ENCODE assay signal across 8 mouse cellular contexts in the genomic region with DNA sequence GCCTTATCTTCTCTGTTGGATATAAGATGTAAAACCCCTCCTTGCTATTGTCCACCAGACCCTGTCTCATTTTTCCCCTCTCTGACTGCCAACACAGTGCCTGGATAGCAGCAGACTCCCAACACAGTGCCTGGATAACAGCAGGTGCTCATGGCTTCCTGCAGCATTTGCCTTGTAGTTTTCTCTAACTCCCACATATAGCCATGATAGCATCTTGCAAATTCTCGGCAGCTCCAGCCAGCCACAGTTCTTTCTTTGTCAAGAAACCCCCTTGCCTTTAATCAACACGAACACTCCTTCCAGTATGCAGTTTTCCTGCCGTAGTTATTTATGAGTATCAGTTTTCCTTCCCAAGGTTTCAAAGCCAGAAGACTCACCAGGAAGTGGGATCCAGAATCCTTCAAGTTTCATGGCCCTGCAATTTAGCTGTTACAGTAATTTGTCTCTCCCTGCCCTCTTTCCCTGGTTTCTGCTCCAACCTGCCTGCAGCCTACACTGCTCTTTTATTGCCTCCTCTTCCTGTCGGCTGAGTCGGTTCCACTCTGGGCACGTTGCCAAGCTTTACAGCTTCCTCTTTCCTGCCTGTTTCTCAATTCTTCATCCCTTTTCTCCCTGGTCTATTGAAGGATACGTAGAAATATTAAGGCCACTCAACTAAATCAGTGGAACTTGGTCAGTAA.
A peak's percentile ranks its signal among the peaks of the same experiment; 100 is the strongest.
DNase-seq lines count a peak whose midpoint lies in the region; ATAC-seq lines count a peak whose summit lies in the region.

No protein-coding gene starts in this region.

- WGBS in forebrain, embryonic 14.5 days, result 39% methylated on average over 7 of the region's 7 CpGs
- 62% methylated on average over 7 of the region's 7 CpGs for WGBS in forebrain, embryonic 12.5 days
- 15% methylated on average over 7 of the region's 7 CpGs for WGBS in embryonic facial prominence, embryonic 13.5 days
- 7% methylated on average over 7 of the region's 7 CpGs for WGBS in macrophage (ENCODE audit: missing documents)

- no peaks in the 10 kb centered on the region for H3K79me2 ChIP-seq in macrophage (ENCODE audit: inconsistent target)

- intact Hi-C loops in heart, postnatal 14 days (cut with DNase I), result no loop called here
- intact Hi-C loops in left cerebral cortex, postnatal 25 days (cut with DNase I), result loop anchor here (2.0 kb wide), 1 partner anchor 93 kb away; no protein-coding TSS in a partner anchor

- H3K9ac ChIP-seq in forebrain, embryonic 14.5 days (ENCODE audit: low read length), result no peak overlapping the region
- H3K9ac ChIP-seq in forebrain, embryonic 12.5 days, result no peak overlapping the region
- no peak overlapping the region for H3K9ac ChIP-seq in embryonic facial prominence, embryonic 13.5 days

- no peak overlapping the region for H3K4me2 ChIP-seq in forebrain, embryonic 14.5 days (ENCODE audit: low read length)
- H3K4me2 ChIP-seq in forebrain, embryonic 12.5 days, result no peak overlapping the region
- peak overlapping the region; percentile 1 for H3K4me2 ChIP-seq in embryonic facial prominence, embryonic 13.5 days

- ATAC-seq in forebrain, embryonic 14.5 days, result peak; percentile 72
- ATAC-seq in forebrain, embryonic 12.5 days (ENCODE audit: low FRiP score), result no peak; the same call in 1 of the 2 replicates
- no peak for ATAC-seq in embryonic facial prominence, embryonic 13.5 days (ENCODE audit: insufficient number of reproducible peaks, insufficient read depth, low FRiP score, low TSS enrichment, low read depth)

- H3K9me3 ChIP-seq in forebrain, embryonic 14.5 days (replicated peaks; ENCODE audit: control insufficient read depth, low read length), result no peaks in the 10 kb centered on the region
- no peaks in the 10 kb centered on the region for H3K9me3 ChIP-seq in forebrain, embryonic 12.5 days
- no peaks in the 10 kb centered on the region for H3K9me3 ChIP-seq in embryonic facial prominence, embryonic 13.5 days

- H3K27ac ChIP-seq in forebrain, embryonic 14.5 days (ENCODE audit: low read depth, low read length), result no peak overlapping the region
- H3K27ac ChIP-seq in forebrain, embryonic 12.5 days, result no peak overlapping the region
- peak overlapping the region; percentile 68 for H3K27ac ChIP-seq in embryonic facial prominence, embryonic 13.5 days
- H3K27ac ChIP-seq in macrophage, result peak overlapping the region; percentile 95

- DNase-seq in forebrain, embryonic 14.5 days (ENCODE audit: low spot score), result peak; percentile 68
- peak; percentile 60 for DNase-seq in NIH3T3 (ENCODE audit: low read depth)
- peak; percentile 61 to 63 for DNase-seq in heart, postnatal 14 days
- DNase-seq in left cerebral cortex, postnatal 25 days (ENCODE audit: low spot score in 2 of 2), result peak; percentile 64 to 65
- peak; percentile 34 to 74 for DNase-seq in urinary bladder, postnatal 4 days (ENCODE audit: low spot score in 2 of 2)

- H3K27me3 ChIP-seq in forebrain, embryonic 14.5 days (replicated peaks; ENCODE audit: control insufficient read depth, insufficient read depth, low read length), result no peaks in the 10 kb centered on the region
- H3K27me3 ChIP-seq in forebrain, embryonic 12.5 days, result no peaks in the 10 kb centered on the region
- no peaks in the 10 kb centered on the region for H3K27me3 ChIP-seq in embryonic facial prominence, embryonic 13.5 days

- no peaks in the 10 kb centered on the region for H3K4me1 ChIP-seq in forebrain, embryonic 14.5 days (ENCODE audit: control insufficient read depth, insufficient read depth, low read length)
- peaks cover 8% of the 10 kb centered on the region; the same call in 1 of the 2 replicates for H3K4me1 ChIP-seq in forebrain, embryonic 12.5 days
- H3K4me1 ChIP-seq in embryonic facial prominence, embryonic 13.5 days, result peaks cover 16% of the 10 kb centered on the region

- H3K4me3 ChIP-seq in forebrain, embryonic 14.5 days (ENCODE audit: low read depth, low read length), result no peak overlapping the region
- H3K4me3 ChIP-seq in forebrain, embryonic 12.5 days (replicated peaks), result no peak overlapping the region
- no peak overlapping the region for H3K4me3 ChIP-seq in embryonic facial prominence, embryonic 13.5 days
- H3K4me3 ChIP-seq in macrophage (ENCODE audit: inconsistent target), result peak overlapping the region; percentile 40

- H3K36me3 ChIP-seq in forebrain, embryonic 14.5 days (ENCODE audit: control insufficient read depth, insufficient read depth, low read length), result no peaks in the 10 kb centered on the region
- no peaks in the 10 kb centered on the region for H3K36me3 ChIP-seq in forebrain, embryonic 12.5 days (replicated peaks)
- H3K36me3 ChIP-seq in embryonic facial prominence, embryonic 13.5 days, result no peaks in the 10 kb centered on the region
- H3K36me3 ChIP-seq in macrophage (ENCODE audit: inconsistent target), result no peaks in the 10 kb centered on the region

Comparison
In these comparisons a context has a peak if more than half of its experiments do, and no peak if none do; other contexts are left out.
1. H3K27ac ChIP-seq: peak in embryonic facial prominence, embryonic 13.5 days (single experiment) and macrophage (single experiment); none in forebrain, embryonic 14.5 days (single experiment) and forebrain, embryonic 12.5 days (single experiment).
2. Peak in every context shown above with its lines, with median percentiles within 50 percentile points of each other: DNase-seq.